Mouse (Mus musculus): ENCODE data around the gene Mttp.

Mttp gene

DNA sequence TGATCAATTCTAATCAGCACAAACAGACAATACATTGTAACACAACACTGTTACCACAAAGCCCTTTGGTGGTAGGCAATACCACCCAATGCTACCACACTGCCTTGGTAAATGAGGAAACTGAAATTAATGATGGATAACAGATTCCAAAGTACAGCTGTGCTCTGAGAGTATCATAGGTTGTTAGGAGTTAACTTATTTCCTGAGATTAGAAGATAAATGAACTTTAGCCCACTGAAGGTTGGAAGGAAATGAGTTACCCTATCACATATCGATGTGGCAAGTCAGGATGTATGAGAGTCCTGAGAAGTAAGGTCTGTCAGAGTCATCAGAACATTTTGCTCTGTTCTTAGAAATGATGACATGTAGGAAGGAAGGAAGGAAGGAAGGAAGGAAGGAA, 10.2 kb downstream of the Mttp start:
- DNase-seq (ENCODE audit: low spot score in 2 of 2) = no peak

DNA sequence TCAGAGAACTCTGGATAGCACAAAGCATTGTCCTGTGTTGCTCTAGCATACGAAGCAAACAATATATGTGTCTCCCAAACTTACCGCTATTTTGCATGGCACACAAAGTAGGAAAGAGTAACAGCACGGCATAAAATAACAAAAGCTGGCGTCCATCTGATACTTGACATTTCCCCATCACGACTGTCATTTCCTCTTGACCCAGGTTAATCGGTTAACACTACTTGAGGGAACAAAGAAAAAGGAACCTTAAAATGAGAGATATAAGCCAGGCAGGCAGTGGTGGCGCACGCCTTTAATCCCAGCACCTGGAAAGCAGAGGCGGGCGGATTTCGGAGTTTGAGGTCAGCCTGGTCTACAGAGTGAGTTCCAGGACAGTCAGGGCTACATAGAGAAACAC, 10.9 kb downstream of the Mttp start:
- DNase-seq (ENCODE audit: low spot score in 2 of 2) = no peak

DNA sequence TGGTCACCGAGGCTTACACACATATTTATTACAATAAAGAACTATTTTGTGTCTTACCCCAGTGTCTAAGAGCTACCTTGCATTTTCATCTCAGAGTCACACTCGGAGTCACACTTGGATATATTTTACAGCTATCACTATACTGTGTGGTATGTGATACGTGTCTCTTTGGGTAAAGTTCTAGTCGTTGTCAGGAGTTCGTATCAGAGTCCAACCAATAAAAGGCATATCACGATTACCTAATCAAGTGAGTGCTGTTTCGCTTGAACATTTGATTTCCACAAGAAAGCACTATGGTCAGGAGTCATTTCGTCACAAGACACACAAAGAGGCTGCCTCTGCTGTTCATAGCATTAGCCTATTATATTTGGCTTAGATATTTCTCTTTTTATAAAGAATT, 11.3 kb downstream of the Mttp start:
- DNase-seq (ENCODE audit: low spot score in 2 of 2) = no peak

DNA sequence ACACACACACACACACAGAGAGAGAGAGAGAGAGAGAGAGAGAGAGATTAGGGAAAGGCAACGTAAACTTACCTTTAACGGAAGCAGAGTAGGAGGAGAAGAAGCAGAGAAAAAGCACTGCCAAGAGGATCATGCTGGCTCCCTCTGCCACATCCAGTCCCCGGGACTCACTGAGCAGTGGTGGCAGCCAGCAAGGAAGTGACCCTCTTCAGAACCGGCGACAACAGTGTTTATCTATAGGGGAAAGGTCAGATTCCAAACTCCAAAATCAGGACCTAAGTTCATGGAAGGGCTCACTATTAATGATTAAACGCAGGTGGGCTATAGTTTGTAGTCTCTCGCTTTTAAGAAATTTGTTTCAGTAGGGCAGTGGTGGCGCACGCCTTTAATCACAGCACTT, 13.6 kb downstream of the Mttp start:
- DNase-seq (ENCODE audit: low spot score in 2 of 2) = no peak

DNA sequence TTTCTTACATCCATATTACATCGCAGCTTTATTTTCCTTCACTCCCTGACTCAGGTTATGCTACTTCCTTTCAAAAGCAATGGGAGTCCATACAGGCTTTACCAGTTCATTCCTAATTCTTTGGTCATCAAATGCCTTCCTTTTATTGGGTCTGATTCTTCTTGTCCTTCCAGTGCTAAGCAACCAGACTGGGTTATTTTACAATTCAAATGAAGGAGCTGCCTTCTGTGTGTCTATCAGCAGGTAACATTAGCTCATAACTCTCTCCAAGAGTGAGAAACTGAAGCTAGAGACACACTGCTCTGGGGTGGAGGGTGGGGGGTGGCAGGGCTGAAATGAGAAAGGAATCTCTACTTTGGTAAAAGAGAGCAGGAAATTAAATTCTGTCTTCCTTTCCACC, 14.1 kb downstream of the Mttp start:
- DNase-seq (ENCODE audit: low spot score in 2 of 2) = no peak

DNA sequence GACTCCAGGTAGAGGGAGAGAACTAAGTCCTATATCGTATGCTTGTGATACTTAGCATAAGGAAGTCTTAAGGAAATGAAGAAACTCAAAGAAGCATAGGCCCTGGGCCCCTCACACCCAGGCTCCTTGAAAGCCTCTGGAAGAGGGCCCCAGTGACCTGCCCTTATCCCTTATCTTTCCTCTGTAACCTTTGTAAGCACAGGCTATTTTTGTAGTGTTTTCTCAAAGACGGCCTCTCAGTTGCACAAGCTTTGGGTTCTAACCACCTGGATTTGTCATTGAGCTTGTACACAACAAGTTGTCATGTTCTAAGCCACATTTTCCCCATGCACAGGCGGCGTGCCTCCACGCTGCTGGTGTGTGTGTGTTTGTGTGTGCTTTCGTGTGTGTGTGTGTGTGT, 15.7 kb downstream of the Mttp start:
- DNase-seq (ENCODE audit: low spot score in 2 of 2) = no peak

DNA sequence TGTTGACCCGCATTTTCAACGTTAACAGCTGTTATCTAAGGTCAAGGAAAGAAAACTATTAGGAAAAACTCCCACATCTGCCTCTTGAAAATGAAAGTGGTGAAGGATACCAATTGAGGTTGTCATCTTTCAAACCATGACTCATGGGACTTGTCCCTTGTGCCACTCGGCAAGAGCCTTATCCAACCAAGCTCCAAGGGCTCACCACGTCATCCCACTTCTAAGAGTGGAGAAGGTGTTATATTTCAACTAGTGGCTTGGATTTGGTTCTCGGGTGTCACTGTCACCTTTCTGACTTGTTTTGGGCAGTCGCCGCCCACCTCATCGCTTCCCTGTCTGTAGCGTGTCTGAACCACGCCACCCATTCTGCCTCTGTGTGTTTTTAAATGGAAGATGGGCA, 20.9 kb downstream of the Mttp start:
- no peak for DNase-seq (ENCODE audit: low spot score in 2 of 2)

DNA sequence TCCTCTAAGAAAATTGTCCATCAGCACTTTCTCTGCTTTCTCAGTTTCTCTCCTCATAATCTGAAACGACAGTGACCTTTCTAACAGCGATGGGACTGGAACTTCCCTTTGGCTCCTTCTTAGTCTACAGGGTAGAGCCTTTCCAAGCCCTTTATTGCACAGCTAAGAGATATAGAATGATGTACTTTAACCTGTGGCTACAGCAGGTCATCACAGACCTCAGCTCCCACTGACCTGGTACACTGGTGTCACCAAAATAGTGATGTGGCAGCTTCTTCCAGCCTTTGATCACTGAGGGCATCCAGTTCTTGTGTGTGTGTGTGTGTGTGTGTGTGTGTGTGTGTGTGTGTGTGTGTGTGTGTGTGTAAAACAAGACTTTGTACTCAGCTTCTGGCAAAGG, 23.3 kb downstream of the Mttp start:
- no peak for DNase-seq (ENCODE audit: low spot score in 2 of 2)

DNA sequence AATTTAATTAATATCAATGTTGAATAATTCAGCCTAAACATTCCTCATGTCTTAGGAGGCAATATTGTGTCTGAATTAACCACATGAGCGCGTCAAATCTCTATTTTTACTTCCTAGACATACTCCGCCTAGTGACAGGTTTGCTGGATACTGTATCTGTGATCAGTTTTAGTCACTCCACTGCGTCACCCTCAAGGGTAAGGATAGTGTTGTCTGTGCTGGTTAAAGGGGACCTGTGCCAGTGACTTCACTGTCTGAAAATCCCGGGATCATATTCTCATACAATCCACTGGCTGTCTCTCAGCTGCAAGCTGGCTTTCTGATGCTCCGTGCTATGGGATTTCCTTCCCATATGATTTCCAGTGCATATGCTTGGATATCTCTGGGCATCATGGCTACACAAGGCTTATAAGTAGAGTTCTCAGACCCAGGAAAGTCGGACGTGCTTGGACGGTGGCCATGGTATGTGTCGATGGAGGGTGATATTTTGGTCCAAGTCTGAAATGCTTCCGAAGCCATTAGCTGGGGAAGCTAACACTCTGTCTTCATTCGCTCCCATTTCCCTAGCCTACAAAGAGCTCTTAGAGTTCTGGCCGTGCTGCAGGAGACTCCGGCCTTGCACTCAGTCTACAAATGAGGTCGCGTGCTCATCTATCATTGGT, 25.2 kb downstream of the Mttp start:
- no peak for DNase-seq (ENCODE audit: low spot score in 2 of 2)

DNA sequence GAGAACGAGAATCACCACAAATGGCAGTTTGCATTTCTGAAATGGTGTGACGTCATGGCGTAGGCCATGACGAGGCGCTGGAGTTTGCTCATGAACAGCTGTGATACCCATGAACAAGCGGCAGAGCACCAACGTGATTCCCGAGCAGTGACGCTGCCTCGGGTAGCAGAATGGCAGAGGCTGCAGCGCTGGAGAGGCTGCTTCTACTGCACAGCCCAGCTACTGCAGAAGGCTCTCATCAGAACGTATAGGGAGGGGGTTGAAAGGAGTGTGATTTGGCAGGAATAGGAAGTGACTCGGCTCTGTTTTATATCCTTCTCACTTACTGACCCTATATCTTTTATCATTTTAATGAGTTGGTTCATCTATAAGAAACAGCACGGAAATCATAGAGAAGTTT, 25.9 kb downstream of the Mttp start:
- DNase-seq (ENCODE audit: low spot score in 2 of 2) = no peak

DNA sequence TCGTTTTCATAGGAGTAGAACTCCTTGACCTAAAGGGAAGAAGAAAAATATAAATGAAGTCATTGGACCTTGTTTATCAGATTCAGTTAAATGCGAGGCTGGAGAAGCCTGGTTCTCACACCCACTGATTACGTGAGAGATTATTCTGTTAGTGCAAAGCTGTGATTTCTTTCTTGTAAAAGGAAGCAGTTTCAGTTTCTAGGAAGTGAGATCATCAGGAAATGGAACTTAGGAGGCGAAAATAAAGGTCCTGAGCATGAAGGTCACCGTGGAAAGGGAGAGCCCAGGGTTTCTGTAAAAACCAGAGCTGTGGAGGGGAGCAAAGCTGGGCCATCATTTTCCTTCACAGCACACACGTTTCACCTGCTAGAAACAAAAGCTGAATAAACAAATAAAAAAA, 26.4 kb downstream of the Mttp start:
- no peak for DNase-seq (ENCODE audit: low spot score in 2 of 2)

DNA sequence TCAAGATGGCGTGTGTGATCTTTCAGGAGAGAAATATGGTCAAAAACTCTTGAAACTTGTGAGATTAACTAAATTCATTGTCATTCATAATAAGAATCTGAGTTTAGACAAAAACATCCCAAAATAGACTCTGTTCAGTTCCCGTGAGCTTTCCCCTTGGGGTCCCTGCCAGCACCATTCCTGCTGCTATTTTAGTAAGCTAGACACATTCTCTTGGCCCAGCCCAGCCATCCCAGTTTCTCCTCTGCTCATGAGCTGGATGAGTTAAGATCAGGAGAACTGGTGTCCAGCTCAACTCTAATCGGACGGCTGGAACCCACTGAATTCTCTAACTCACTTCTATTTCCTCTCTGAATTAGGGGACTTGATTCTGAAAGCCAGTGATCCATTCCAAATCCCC, 27.9 kb downstream of the Mttp start:
- no peak for DNase-seq (ENCODE audit: low spot score in 2 of 2)

DNA sequence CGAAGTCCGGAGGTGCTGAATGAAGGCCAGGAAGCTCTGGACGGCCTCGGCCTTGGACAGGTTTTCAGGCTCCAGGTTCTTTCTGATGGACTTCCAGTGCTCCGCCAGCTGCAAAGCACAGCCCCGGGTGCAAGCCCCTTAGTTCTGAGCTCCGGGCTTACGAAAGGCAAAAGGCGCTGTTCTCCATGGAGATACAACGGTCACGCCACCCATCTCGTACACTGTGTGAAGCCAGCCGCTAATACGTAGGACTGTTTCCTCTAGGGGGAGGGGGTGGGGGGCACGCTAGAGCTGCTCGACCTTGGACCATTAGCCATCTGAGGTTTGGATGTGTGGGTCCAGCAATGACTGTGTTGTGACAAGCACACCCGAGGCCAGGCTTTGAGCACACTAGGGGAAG, 30.7 kb downstream of the Mttp start:
- no peak for DNase-seq (ENCODE audit: low spot score in 2 of 2)

DNA sequence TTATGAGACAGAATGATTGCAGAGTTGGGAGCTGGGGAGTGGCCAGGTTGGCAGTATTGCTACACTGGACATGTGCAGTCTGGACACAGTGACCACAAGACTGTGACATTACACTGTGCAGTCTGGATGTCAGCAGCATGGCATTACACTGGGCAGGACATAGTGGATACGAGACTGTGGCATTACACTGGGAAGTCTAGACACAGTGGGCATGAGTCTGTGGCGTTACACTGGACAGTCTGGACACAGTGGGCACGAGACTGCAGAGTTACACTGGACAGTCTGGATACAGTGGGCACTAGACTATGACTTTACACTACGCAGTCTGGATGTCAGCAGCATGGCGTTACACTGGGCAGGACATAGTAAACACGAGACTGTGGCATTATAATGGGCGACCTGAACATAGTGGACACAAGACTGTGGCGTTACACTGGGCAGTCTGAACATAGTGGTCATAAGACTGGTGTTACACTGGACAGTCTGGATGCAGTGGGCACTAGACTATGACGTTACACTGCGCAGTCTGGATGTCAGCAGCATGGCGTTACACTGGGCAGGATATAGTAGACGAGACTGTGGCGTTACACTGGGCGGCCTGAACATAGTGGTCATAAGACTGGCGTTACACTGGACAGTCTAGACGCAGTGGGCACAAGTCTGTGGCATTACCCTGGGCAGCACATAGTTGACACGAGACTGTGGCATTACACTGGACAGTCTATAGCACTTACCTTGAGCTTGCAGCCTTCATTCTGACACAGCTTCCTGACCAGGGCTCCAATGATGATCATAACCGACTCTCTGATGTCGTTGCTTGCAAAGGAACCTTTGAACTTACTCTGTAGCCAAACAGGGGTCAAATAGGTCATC, 33.6 kb downstream of the Mttp start:
- DNase-seq (ENCODE audit: low spot score in 2 of 2) = no peak

DNA sequence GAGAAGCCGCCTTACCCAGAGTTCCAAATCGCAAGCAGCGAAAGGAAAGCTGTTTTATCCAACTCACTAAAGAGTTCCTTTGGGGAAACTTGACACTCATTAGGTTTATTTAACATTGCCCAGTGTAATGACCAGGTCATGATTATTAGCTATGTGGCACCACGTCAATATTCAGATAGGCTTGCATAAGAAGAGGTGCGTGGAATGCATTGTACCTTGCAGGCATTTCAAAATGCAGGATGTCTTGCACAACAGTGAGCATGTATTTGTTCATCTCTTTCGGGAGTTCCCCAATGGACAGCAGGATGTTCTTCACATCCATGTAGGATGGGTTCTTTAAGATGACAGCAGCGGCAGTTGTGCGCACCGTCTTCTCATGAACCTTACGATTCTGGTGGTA, 37.9 kb downstream of the Mttp start:
- no peak for DNase-seq (ENCODE audit: low spot score in 2 of 2)

DNA sequence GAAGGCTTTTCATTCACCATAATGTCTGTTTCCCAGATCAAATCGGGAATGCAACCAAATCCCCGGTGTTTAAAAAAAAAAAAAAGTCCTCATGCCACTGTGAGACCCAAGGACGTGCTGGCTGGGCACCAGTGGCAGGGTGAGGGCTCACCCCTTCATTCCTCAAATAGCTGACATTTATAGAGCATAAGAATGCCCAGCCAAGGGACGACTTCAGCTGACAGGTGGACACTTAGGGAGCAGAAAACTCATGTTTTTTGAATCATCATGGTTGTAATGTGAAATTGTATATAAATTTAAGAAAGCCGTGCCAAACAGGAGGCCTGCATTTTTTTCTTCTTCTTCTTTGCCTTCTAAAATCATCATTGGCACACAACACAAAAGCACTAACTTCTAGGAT, 39.7 kb downstream of the Mttp start:
- DNase-seq (ENCODE audit: low spot score in 2 of 2) = no peak

DNA sequence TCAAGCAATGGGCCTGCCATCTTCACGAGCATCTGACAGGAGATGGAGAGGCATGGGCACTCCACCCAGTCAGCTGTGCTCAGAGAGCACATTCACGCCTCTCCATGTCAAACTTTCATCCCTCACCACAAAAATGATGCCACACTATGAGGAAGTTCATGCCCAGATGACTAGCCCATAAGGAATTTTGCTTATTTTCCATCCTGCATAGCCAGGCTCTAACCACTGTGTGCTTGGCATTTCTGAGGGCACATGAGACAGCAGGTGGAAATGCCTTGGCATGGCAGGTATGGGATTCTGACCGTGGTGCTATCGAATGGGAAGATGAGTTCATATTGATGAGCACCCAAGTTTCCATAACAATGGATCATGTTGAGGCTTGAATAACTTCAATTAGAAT, 41.1 kb downstream of the Mttp start:
- no peak for DNase-seq (ENCODE audit: low spot score in 2 of 2)

DNA sequence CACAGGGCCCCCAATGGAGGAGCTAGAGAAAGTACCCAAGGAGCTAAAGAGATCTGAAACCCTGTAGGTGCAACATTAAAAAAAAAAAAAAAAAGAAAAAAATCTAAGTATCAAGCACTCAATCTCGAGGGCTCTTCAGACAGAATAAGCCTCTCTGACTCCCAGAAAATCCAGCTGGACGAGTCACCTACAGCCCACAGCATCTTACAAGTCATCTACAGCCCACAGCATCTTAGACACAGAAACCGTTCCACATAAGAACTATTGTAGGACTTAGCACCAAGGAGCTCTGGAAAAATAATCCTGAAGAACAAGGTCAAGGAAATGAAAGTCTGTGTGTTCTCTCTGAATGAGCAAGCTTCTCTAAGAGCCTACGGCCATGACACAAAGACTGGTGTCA, 42.8 kb downstream of the Mttp start:
- no peak for DNase-seq (ENCODE audit: low spot score in 2 of 2)

DNA sequence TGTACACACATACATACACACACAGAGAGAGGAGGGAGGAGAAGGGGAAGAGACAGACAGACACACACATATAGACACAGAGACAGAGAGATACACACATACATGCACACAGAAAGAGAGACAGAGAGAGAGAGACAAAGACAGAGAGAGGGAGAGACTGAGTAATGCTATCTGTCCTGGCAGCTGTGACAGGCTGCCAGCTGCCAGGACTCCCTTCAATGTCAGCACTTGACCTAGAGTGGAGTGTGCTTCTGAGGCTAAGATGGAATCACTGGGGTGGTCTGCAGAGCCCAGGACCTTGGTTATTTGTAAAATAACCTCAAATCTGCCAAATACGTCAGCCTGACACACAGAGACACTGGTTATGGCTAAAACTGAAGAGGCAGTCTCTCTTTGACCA, 47.0 kb downstream of the Mttp start:
- DNase-seq (ENCODE audit: low spot score in 2 of 2) = no peak

DNA sequence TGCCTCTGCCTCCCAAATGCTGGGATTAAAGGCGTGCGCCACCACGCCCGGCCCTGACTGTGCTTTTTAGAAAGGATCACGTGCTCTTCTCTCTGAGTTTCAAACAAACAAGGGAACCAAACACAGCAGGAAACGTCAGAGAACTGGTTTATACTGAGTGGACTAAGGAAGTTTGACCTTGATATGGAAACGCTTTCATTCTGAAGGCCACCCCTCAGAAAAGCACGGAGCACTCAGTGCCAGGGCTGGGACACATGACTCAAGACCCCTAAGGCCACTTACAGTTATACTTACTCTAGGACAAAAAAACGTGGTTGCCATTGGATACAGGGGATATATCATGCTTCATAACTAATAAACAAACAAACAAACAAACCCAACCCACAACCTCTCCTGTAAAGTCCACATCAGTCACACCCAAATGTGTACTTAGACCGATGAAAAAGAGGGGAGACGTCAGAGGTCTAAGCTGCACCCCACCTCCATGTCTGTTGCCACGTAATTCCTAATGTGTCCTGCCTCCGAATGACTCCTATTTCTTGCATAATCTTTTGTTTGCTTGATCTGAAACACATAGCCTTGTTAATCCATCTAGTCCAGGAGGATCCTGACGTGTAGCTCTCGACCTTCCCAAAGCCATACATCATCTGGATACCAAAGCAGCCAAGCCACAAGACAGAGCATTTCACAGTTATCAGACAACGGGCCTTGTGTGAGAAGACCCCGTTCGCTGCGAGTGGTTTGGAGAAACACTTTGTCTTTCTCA, 48.3 kb downstream of the Mttp start:
- DNase-seq (ENCODE audit: low spot score in 2 of 2) = no peak

DNA sequence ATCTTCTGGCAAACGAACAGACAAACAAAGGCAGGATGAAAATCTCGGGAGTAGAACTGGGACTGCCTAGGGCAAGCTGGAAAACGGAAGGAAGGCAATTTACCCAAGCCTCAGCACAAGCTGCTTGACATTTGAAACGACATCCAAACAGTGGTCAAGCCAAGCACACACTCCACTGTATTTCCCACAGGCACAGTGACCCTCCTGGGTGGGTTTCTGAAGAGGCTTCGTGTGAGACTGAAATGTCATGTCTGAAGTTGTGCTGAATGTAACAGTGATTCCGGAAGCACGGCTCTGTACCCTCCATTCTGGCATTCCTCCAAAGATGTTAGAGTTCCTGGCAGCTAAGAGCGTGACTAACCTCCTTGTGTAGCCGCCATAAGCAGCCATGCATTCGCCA, 49.0 kb downstream of the Mttp start:
- no peak for DNase-seq (ENCODE audit: low spot score in 2 of 2)

DNA sequence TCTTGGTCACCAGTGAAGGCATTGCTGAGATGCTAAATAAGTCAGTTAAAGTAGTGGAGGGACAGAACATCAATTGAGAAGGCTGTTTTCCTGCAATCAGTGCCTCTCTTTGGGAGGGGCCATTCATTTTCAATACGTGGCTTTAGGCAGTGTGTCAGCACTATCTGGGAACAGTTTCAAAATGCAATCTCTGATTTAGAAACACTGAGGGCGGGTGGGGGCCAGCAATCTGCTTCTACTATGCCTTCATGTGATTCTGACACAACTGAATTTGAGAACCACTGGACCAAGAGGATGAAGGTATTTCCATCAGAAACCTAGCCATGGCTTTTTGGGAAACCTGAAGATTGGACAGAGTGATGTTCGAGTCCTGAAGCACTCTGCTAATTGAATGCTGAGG, 49.5 kb downstream of the Mttp start:
- peak; percentile 19 to 73 for DNase-seq (ENCODE audit: low spot score in 2 of 2)

DNA sequence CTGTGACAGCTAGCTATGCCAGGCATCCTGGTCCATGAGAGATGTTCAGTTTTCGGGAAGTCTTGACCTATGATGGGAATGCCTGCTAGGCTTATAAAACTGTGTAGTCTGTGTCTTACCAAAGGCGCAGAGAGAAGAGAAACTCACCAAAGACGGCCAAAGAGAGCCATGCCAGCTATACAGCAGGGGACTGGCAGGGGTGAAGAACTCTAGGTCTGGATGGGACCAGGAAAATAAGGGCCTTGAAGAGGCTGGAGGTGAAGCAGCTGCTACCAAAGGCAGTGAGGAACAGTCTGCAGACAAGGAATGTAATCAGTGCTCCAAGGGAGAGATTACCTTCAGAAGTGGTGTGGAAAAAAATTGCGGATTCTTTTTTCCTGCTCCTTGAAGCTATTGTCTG, 60.9 kb downstream of the Mttp start:
- DNase-seq (ENCODE audit: low spot score in 2 of 2) = no peak

All from left cerebral cortex, adult 9 months (tissue).